Mouse (Mus musculus) hindbrain, embryonic 14.5 days (tissue): Measurements from ENCODE around the gene R3hcc1l. TPM values are rescaled to one million over a fixed set of nuclear protein-coding genes. Genes with fewer than 3 reads are reported as not detected.

ENCODE experiments used
- ATAC-seq: fragments of 200-750 bp; cut with Nextera tagmentation; 2 replicates; pipeline ENCODE4 v1.8.0; 2017; ENCODE audit warnings: moderate number of reproducible peaks, mild to moderate bottlenecking, moderate TSS enrichment, moderate library complexity; ENCODE audit not compliant: low FRiP score
- DNase-seq: peaks from one replicate; pipeline ENCODE4 v3.0.0-alpha.2; 2015; ENCODE audit warnings: low spot score
- H3K27ac ChIP-seq: fragments of 300-500 bp; sonication (generic); 2 replicates; pipeline ENCODE4 v1.5.1; 2014; ENCODE audit warnings: mild to moderate bottlenecking, moderate library complexity
- H3K27me3 ChIP-seq: fragments of 300-500 bp; sonication (generic); 2 replicates; pipeline ENCODE4 v1.6.1; 2014; ENCODE audit warnings: mild to moderate bottlenecking, low read length, mixed read lengths; ENCODE audit not compliant: control insufficient read depth, insufficient read depth
- H3K36me3 ChIP-seq: fragments of 300-500 bp; sonication (generic); replicated peaks from 2 replicates; pipeline ENCODE4 v1.6.1; 2014; ENCODE audit not compliant: control insufficient read depth, insufficient read depth
- H3K4me1 ChIP-seq: fragments of 300-500 bp; sonication (generic); replicated peaks from 2 replicates; pipeline ENCODE4 v1.6.1; 2014; ENCODE audit warnings: antibody characterized with exemption, low read length, mixed read lengths; ENCODE audit not compliant: control insufficient read depth, insufficient read depth
- H3K4me2 ChIP-seq: fragments of 300-500 bp; sonication (generic); replicated peaks from 2 replicates; pipeline ENCODE4 v1.6.1; 2014; ENCODE audit warnings: mild to moderate bottlenecking, moderate library complexity
- H3K4me3 ChIP-seq: fragments of 300-500 bp; sonication (generic); replicated peaks from 2 replicates; pipeline ENCODE4 v1.5.1; 2014; ENCODE audit warnings: mild to moderate bottlenecking, low read length
- H3K9ac ChIP-seq: fragments of 300-500 bp; sonication (generic); 2 replicates; pipeline ENCODE4 v1.6.1; 2014
- H3K9me3 ChIP-seq: fragments of 300-500 bp; sonication (generic); 2 replicates; pipeline ENCODE4 v1.6.1; 2016; ENCODE audit warnings: low read length; ENCODE audit not compliant: control insufficient read depth
- WGBS: fragments of 180-500 bp; shearing (Covaris S2); extraction: QIAGEN DNeasy Blood & Tissue Kit; methylation state at CpG from one replicate; pipeline ENCODE4 v1.1.7; 2014; 5-methylcytosine and 5-hydroxymethylcytosine counted together
- polyA plus RNA-seq: library from polyadenylated mRNA; unstranded; fragments of >200 nt; fragmentation: Nextera tagmentation; extraction: Ambion mirVana; gene quantifications from 2 replicates; pipeline ENCODE4 v1.2.1, GENCODE M21; 2014

The R3hcc1l gene
- polyA plus RNA-seq, 1 experiment from 2014 or later, result 12.7 TPM

- 91% methylated on average over 9 of the region's 9 CpGs for WGBS
- Histone ChIP-seq H3K4me3 (no peak overlapping the region), H3K9ac (no peak overlapping the region), H3K27me3 (no peaks in the 10 kb centered on the region), H3K4me1 (no peaks in the 10 kb centered on the region), H3K36me3 (no peaks in the 10 kb centered on the region), H3K27ac (no peak overlapping the region), H3K4me2 (no peak overlapping the region), H3K9me3 (no peaks in the 10 kb centered on the region)
- DNase-seq (no peak), ATAC-seq (no peak)
Measured at GRCm38 (mm10) chr19:42509625-42510024, 8.9 kb upstream of the R3hcc1l start.

GRCm38 (mm10) chr19:42510276-42511171 is 8.0 kb upstream of the R3hcc1l start:
- Histone ChIP-seq H3K4me3 (no peak overlapping the region), H3K4me1 (no peaks in the 10 kb centered on the region), H3K4me2 (no peak overlapping the region), H3K36me3 (no peaks in the 10 kb centered on the region), H3K9me3 (no peaks in the 10 kb centered on the region), H3K9ac (no peak overlapping the region), H3K27ac (no peak overlapping the region), H3K27me3 (no peaks in the 10 kb centered on the region)
- WGBS, result 66% methylated on average over 16 of the region's 16 CpGs
- DNase-seq, result no peak
- ATAC-seq, result no peak

GRCm38 (mm10) chr19:42515656-42516055 is 2.9 kb upstream of the R3hcc1l start:
- no peaks in the 10 kb centered on the region for H3K36me3 ChIP-seq
- H3K4me3 ChIP-seq, result no peak overlapping the region
- peaks cover 8% of the 10 kb centered on the region; the same call in 1 of the 2 replicates for H3K4me1 ChIP-seq
- DNase-seq, result no peak
- H3K9me3 ChIP-seq, result no peaks in the 10 kb centered on the region
- no peaks in the 10 kb centered on the region for H3K27me3 ChIP-seq
- H3K9ac ChIP-seq, result no peak overlapping the region
- ATAC-seq, result no peak
- no peak overlapping the region for H3K27ac ChIP-seq
- no peak overlapping the region for H3K4me2 ChIP-seq
- 91% methylated on average over 8 of the region's 8 CpGs for WGBS

- H3K9ac ChIP-seq, result no peak overlapping the region
- H3K4me1 ChIP-seq, result peaks cover 8% of the 10 kb centered on the region; the same call in 1 of the 2 replicates
- 92% methylated on average over 8 of the region's 8 CpGs for WGBS
- no peak overlapping the region for H3K4me2 ChIP-seq
- no peak for DNase-seq
- no peak overlapping the region for H3K27ac ChIP-seq
- H3K27me3 ChIP-seq, result no peaks in the 10 kb centered on the region
- no peaks in the 10 kb centered on the region for H3K36me3 ChIP-seq
- no peak for ATAC-seq
- no peaks in the 10 kb centered on the region for H3K9me3 ChIP-seq
- H3K4me3 ChIP-seq, result no peak overlapping the region
Measured at GRCm38 (mm10) chr19:42516121-42516520, 2.4 kb upstream of the R3hcc1l start.

GRCm38 (mm10) chr19:42517957-42518619 is 471 bp upstream of the R3hcc1l start:
- Histone ChIP-seq H3K9me3 (no peaks in the 10 kb centered on the region), H3K27ac (peak overlapping the region; percentile 83), H3K4me1 (peaks cover 8% of the 10 kb centered on the region; the same call in 1 of the 2 replicates), H3K4me2 (peak overlapping the region; percentile 68), H3K27me3 (no peaks in the 10 kb centered on the region), H3K4me3 (peak overlapping the region; percentile 84), H3K9ac (peak overlapping the region; percentile 85), H3K36me3 (no peaks in the 10 kb centered on the region)
- no peak for DNase-seq
- 32% methylated on average over 24 of the region's 24 CpGs for WGBS
- no peak for ATAC-seq

- Histone ChIP-seq H3K9ac (peak overlapping the region; percentile 85; the same call in 1 of the 2 replicates), H3K4me3 (peak overlapping the region; percentile 84; the same call in 1 of the 2 replicates), H3K27me3 (no peaks in the 10 kb centered on the region), H3K4me1 (peaks cover 8% of the 10 kb centered on the region; the same call in 1 of the 2 replicates), H3K4me2 (peak overlapping the region; percentile 68), H3K36me3 (no peaks in the 10 kb centered on the region), H3K27ac (no peak overlapping the region), H3K9me3 (no peaks in the 10 kb centered on the region)
- DNase-seq (no peak), ATAC-seq (no peak)
- 50% methylated on average over 9 of the region's 9 CpGs for WGBS
Measured at GRCm38 (mm10) chr19:42519760-42520159, 1.2 kb downstream of the R3hcc1l start.

- H3K9me3 ChIP-seq, result no peaks in the 10 kb centered on the region
- DNase-seq (no peak), ATAC-seq (no peak)
- 96% methylated on average over 2 of the region's 2 CpGs for WGBS
- H3K4me1 ChIP-seq, result 0 out of 2 replicates have a peak, but pooled peaks cover 3% of the 10 kb centered on the region
- no peak overlapping the region for H3K27ac ChIP-seq
- no peak overlapping the region for H3K9ac ChIP-seq
- no peaks in the 10 kb centered on the region for H3K36me3 ChIP-seq
- H3K4me2 ChIP-seq, result no peak overlapping the region
- no peaks in the 10 kb centered on the region for H3K27me3 ChIP-seq
- H3K4me3 ChIP-seq, result no peak overlapping the region
Measured at GRCm38 (mm10) chr19:42524703-42525102, 6.1 kb downstream of the R3hcc1l start.

- Histone ChIP-seq H3K36me3 (no peaks in the 10 kb centered on the region), H3K4me2 (no peak overlapping the region), H3K4me3 (no peak overlapping the region), H3K4me1 (no peaks in the 10 kb centered on the region), H3K27ac (no peak overlapping the region), H3K27me3 (no peaks in the 10 kb centered on the region), H3K9me3 (no peaks in the 10 kb centered on the region), H3K9ac (no peak overlapping the region)
- no peak for ATAC-seq
- no peak for DNase-seq
- 82% methylated on average over 9 of the region's 9 CpGs for WGBS
Measured at GRCm38 (mm10) chr19:42529992-42530437, 11.5 kb downstream of the R3hcc1l start.

GRCm38 (mm10) chr19:42534427-42534826 is 15.9 kb downstream of the R3hcc1l start:
- H3K9ac ChIP-seq, result no peak overlapping the region
- WGBS, result 92% methylated on average over 3 of the region's 3 CpGs
- no peak overlapping the region for H3K27ac ChIP-seq
- ATAC-seq, result no peak
- no peak for DNase-seq
- H3K36me3 ChIP-seq, result no peaks in the 10 kb centered on the region
- H3K9me3 ChIP-seq, result no peaks in the 10 kb centered on the region
- H3K4me3 ChIP-seq, result no peak overlapping the region
- H3K27me3 ChIP-seq, result no peaks in the 10 kb centered on the region
- no peaks in the 10 kb centered on the region for H3K4me1 ChIP-seq
- H3K4me2 ChIP-seq, result no peak overlapping the region
